Mouse (Mus musculus) midbrain, embryonic 15.5 days (tissue): Measurements from ENCODE around the gene Oasl2. TPM values are rescaled to one million over a fixed set of nuclear protein-coding genes. Genes with fewer than 3 reads are reported as not detected.
"Not testable (repeated sequence)": the region's sequence is repeated elsewhere in the genome, so short reads cannot be mapped to it uniquely, and the experiment has no call there.

ENCODE experiments used
- ATAC-seq: fragments of 200-750 bp; cut with Nextera tagmentation; replicated peaks from 2 replicates; pipeline ENCODE4 v1.8.0; 2017; ENCODE audit warnings: moderate TSS enrichment
- H3K27ac ChIP-seq: fragments of 300-500 bp; sonication (generic); 2 replicates; pipeline ENCODE4 v1.5.1; 2015; ENCODE audit warnings: mild to moderate bottlenecking, inconsistent platforms
- H3K27me3 ChIP-seq: fragments of 300-500 bp; sonication (generic); replicated peaks from 2 replicates; pipeline ENCODE4 v1.6.1; 2015; ENCODE audit warnings: inconsistent platforms
- H3K36me3 ChIP-seq: fragments of 300-500 bp; sonication (generic); replicated peaks from 2 replicates; pipeline ENCODE4 v1.6.1; 2015; ENCODE audit warnings: inconsistent platforms
- H3K4me1 ChIP-seq: fragments of 300-500 bp; sonication (generic); 2 replicates; pipeline ENCODE4 v1.6.1; 2015; ENCODE audit warnings: inconsistent platforms
- H3K4me2 ChIP-seq: fragments of 300-500 bp; sonication (generic); 2 replicates; pipeline ENCODE4 v1.6.1; 2015; ENCODE audit warnings: inconsistent platforms, mild to moderate bottlenecking, moderate library complexity
- H3K4me3 ChIP-seq: fragments of 300-500 bp; sonication (generic); 2 replicates; pipeline ENCODE4 v1.5.1; 2015; ENCODE audit warnings: mild to moderate bottlenecking, inconsistent platforms
- H3K9ac ChIP-seq: fragments of 300-500 bp; sonication (generic); 2 replicates; pipeline ENCODE4 v1.6.1; 2015; ENCODE audit warnings: mild to moderate bottlenecking, inconsistent platforms
- H3K9me3 ChIP-seq: fragments of 300-500 bp; sonication (generic); 2 replicates; pipeline ENCODE4 v1.6.1; 2016; ENCODE audit warnings: inconsistent platforms
- WGBS: fragments of 180-500 bp; shearing (Covaris S2); methylation state at CpG from one replicate; pipeline ENCODE4 v1.1.7; 2015; ENCODE audit warnings: mixed read lengths; 5-methylcytosine and 5-hydroxymethylcytosine counted together
- polyA plus RNA-seq: library from polyadenylated mRNA; unstranded; fragments of >200 nt; fragmentation: Nextera tagmentation; extraction: Ambion mirVana; gene quantifications from 2 replicates; pipeline ENCODE4 v1.2.1, GENCODE M21; 2015

Oasl2 gene
- polyA plus RNA-seq = 4.8 and 6.8 TPM in 2 replicates

- Histone ChIP-seq H3K36me3 (no peaks in the 10 kb centered on the region), H3K4me3 (no peak within 1 kb of the TSS), H3K9me3 (no peaks in the 10 kb centered on the region), H3K4me1 (no peaks in the 10 kb centered on the region), H3K4me2 (0 out of 2 replicates have a peak within 1 kb of the TSS, but pooled peaks have one; percentile 4), H3K27me3 (no peaks in the 10 kb centered on the region), H3K9ac (no peak within 1 kb of the TSS), H3K27ac (no peak within 1 kb of the TSS)
- no peak for ATAC-seq
- 61% methylated on average over 13 of the region's 13 CpGs for WGBS
Measured at GRCm38 (mm10) chr5:114896688-114897373, at the start of gene Oasl2. Gene Oasl2, plus strand, starts transcription at chr5:114896936.

- Histone ChIP-seq H3K27me3 (no peaks in the 10 kb centered on the region), H3K9me3 (no peaks in the 10 kb centered on the region), H3K36me3 (no peaks in the 10 kb centered on the region), H3K4me3 (no peak overlapping the region), H3K4me1 (no peaks in the 10 kb centered on the region), H3K9ac (no peak overlapping the region), H3K4me2 (no peak overlapping the region), H3K27ac (no peak overlapping the region)
- WGBS = 86% methylated on average over 20 of the region's 20 CpGs
- no peak for ATAC-seq
Measured at GRCm38 (mm10) chr5:114851565-114852236, 45.0 kb upstream of the Oasl2 start.

- H3K4me2 ChIP-seq, H3K9ac ChIP-seq, H3K9me3 ChIP-seq, H3K27ac ChIP-seq, H3K36me3 ChIP-seq, H3K4me1 ChIP-seq, ATAC-seq, H3K27me3 ChIP-seq, H3K4me3 ChIP-seq: not testable (repeated sequence)
- 80% methylated on average over 3 of the region's 5 CpGs for whole genome bisulfite sequencing
Measured at GRCm38 (mm10) chr5:114853364-114853763, 43.4 kb upstream of the Oasl2 start, which contains the start of gene 4930519G04Rik. Gene 4930519G04Rik, plus strand, starts transcription at chr5:114853664.

- peak within 1 kb of the TSS; percentile 19 for H3K4me3 ChIP-seq
- no peak for ATAC-seq
- no peaks in the 10 kb centered on the region for H3K36me3 ChIP-seq
- H3K9ac ChIP-seq = no peak within 1 kb of the TSS
- H3K27ac ChIP-seq = peak within 1 kb of the TSS; percentile 42; the same call in 1 of the 2 replicates
- 0 out of 2 replicates have a peak, but pooled peaks cover 7% of the 10 kb centered on the region for H3K4me1 ChIP-seq
- no peaks in the 10 kb centered on the region for H3K27me3 ChIP-seq
- no peaks in the 10 kb centered on the region for H3K9me3 ChIP-seq
- H3K4me2 ChIP-seq = peak within 1 kb of the TSS; percentile 47
- 85% methylated on average over 12 of the region's 12 CpGs for WGBS
Measured at GRCm38 (mm10) chr5:114858582-114858981, 38.2 kb upstream of the Oasl2 start, which contains the start of gene Gm9936. Gene Gm9936, minus strand, starts transcription at chr5:114858682.

- H3K4me3 ChIP-seq = peak overlapping the region; percentile 19
- H3K9me3 ChIP-seq = no peaks in the 10 kb centered on the region
- no peaks in the 10 kb centered on the region for H3K27me3 ChIP-seq
- H3K27ac ChIP-seq = peak overlapping the region; percentile 42; the same call in 1 of the 2 replicates
- ATAC-seq = peak; percentile 52; the same call in 1 of the 2 replicates
- 0 out of 2 replicates have a peak, but pooled peaks cover 7% of the 10 kb centered on the region for H3K4me1 ChIP-seq
- no peaks in the 10 kb centered on the region for H3K36me3 ChIP-seq
- no peak overlapping the region for H3K9ac ChIP-seq
- H3K4me2 ChIP-seq = peak overlapping the region; percentile 47
- WGBS = 5% methylated on average over 18 of the region's 18 CpGs
Measured at GRCm38 (mm10) chr5:114859253-114859652, 37.5 kb upstream of the Oasl2 start.

- ATAC-seq = no peak
- 78% methylated on average over 6 of the region's 6 CpGs for WGBS
Measured at GRCm38 (mm10) chr5:114861730-114862129, 35.0 kb upstream of the Oasl2 start.

GRCm38 (mm10) chr5:114864813-114865212 is 31.9 kb upstream of the Oasl2 start:
- no peak overlapping the region for H3K4me2 ChIP-seq
- H3K36me3 ChIP-seq = no peaks in the 10 kb centered on the region
- H3K4me1 ChIP-seq = no peaks in the 10 kb centered on the region
- 0 out of 2 replicates have a peak, but pooled peaks cover 4% of the 10 kb centered on the region for H3K9me3 ChIP-seq
- no peak overlapping the region for H3K4me3 ChIP-seq
- H3K27ac ChIP-seq = no peak overlapping the region
- WGBS = 75% methylated on average over 7 of the region's 7 CpGs
- H3K27me3 ChIP-seq = no peaks in the 10 kb centered on the region
- H3K9ac ChIP-seq = no peak overlapping the region
- ATAC-seq = no peak

More at GRCm38 (mm10) chr5:114861730-114862129, 35.0 kb upstream of the Oasl2 start:
- no peaks in the 10 kb centered on the region for H3K36me3 ChIP-seq
- H3K27me3 ChIP-seq = no peaks in the 10 kb centered on the region
- H3K27ac ChIP-seq = no peak overlapping the region
- H3K4me3 ChIP-seq = no peak overlapping the region
- no peak overlapping the region for H3K4me2 ChIP-seq
- 0 out of 2 replicates have a peak, but pooled peaks cover 7% of the 10 kb centered on the region for H3K4me1 ChIP-seq
- H3K9ac ChIP-seq = no peak overlapping the region
- no peaks in the 10 kb centered on the region for H3K9me3 ChIP-seq

- Histone ChIP-seq H3K4me1 (no peaks in the 10 kb centered on the region), H3K4me3 (no peak overlapping the region), H3K9ac (no peak overlapping the region), H3K9me3 (0 out of 2 replicates have a peak, but pooled peaks cover 4% of the 10 kb centered on the region), H3K4me2 (no peak overlapping the region), H3K36me3 (no peaks in the 10 kb centered on the region), H3K27ac (no peak overlapping the region), H3K27me3 (no peaks in the 10 kb centered on the region)
- no peak for ATAC-seq
- WGBS = 82% methylated on average over 12 of the region's 12 CpGs
Measured at GRCm38 (mm10) chr5:114865279-114865678, 31.5 kb upstream of the Oasl2 start.

GRCm38 (mm10) chr5:114875858-114876257 is 20.9 kb upstream of the Oasl2 start:
- H3K9ac ChIP-seq = no peak overlapping the region

GRCm38 (mm10) chr5:114876331-114876730 is 20.4 kb upstream of the Oasl2 start:
- no peaks in the 10 kb centered on the region for H3K36me3 ChIP-seq
- no peaks in the 10 kb centered on the region for H3K27me3 ChIP-seq
- no peak overlapping the region for H3K9ac ChIP-seq
- no peak overlapping the region for H3K4me3 ChIP-seq
- H3K27ac ChIP-seq = no peak overlapping the region
- no peak overlapping the region for H3K4me2 ChIP-seq
- no peaks in the 10 kb centered on the region for H3K9me3 ChIP-seq
- WGBS = 31% methylated on average over 6 of the region's 6 CpGs
- no peaks in the 10 kb centered on the region for H3K4me1 ChIP-seq
- no peak for ATAC-seq

More at GRCm38 (mm10) chr5:114875858-114876257, 20.9 kb upstream of the Oasl2 start:
- Histone ChIP-seq H3K9me3 (no peaks in the 10 kb centered on the region), H3K4me3 (no peak overlapping the region), H3K4me2 (no peak overlapping the region), H3K27me3 (no peaks in the 10 kb centered on the region), H3K4me1 (no peaks in the 10 kb centered on the region), H3K36me3 (no peaks in the 10 kb centered on the region), H3K27ac (no peak overlapping the region)
- WGBS = 59% methylated on average over 6 of the region's 6 CpGs
- no peak for ATAC-seq

- no peaks in the 10 kb centered on the region for H3K27me3 ChIP-seq
- H3K4me2 ChIP-seq = no peak overlapping the region
- no peak for ATAC-seq
- H3K9me3 ChIP-seq = no peaks in the 10 kb centered on the region
- no peak overlapping the region for H3K9ac ChIP-seq
- 69% methylated on average over 7 of the region's 7 CpGs for WGBS
- H3K36me3 ChIP-seq = no peaks in the 10 kb centered on the region
- no peak overlapping the region for H3K27ac ChIP-seq
- no peak overlapping the region for H3K4me3 ChIP-seq
- no peaks in the 10 kb centered on the region for H3K4me1 ChIP-seq
Measured at GRCm38 (mm10) chr5:114877487-114877886, 19.2 kb upstream of the Oasl2 start.

GRCm38 (mm10) chr5:114879399-114879798 is 17.3 kb upstream of the Oasl2 start:
- no peak overlapping the region for H3K27ac ChIP-seq
- no peaks in the 10 kb centered on the region for H3K9me3 ChIP-seq
- no peak overlapping the region for H3K4me3 ChIP-seq
- WGBS = 74% methylated on average over 13 of the region's 13 CpGs
- no peaks in the 10 kb centered on the region for H3K4me1 ChIP-seq
- H3K4me2 ChIP-seq = no peak overlapping the region
- H3K9ac ChIP-seq = no peak overlapping the region
- no peak for ATAC-seq
- no peaks in the 10 kb centered on the region for H3K27me3 ChIP-seq
- no peaks in the 10 kb centered on the region for H3K36me3 ChIP-seq
